ENCODE assay signal across 8 mouse cellular contexts in the genomic region with DNA sequence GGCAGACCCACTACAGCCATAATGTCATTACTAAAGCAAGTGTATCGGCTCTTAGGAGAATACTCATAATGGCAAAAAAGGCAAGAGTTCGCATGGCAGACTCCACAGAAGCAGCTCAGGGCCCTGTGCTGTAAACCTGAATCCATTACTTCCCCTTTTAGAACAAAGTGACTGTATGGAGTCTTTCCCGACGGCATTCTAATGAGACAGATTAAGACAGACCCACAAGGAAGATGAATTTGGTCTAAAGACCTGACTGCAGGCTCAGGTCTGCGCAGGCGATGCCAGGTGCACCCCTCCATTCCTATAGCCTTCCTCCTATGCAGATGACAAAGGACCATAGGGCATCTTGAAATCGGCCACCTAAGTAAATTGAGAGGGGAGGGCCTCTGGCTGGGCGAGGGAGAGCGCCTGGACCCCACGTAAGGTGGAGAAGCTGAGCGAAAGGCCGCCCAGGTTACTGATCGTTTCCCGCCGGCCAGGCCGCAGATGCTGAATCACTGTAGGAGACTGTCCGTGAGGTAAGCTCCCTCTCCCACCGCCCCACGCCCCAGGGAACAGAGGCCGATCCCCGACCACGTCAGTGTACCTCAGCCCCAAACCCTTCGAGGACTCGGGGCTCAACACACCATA. TPM values are rescaled to one million over a fixed set of nuclear protein-coding genes. Genes with fewer than 3 reads are reported as not detected.
DNase-seq lines count a peak whose midpoint lies in the region; ATAC-seq and TF ChIP-seq lines count a peak whose summit lies in the region.

No protein-coding gene starts in this region.

- H3K9ac ChIP-seq in heart, embryonic 15.5 days = peak overlapping the region; percentile 89
- peak overlapping the region; percentile 96 for H3K9ac ChIP-seq in ES-E14 (ENCODE audit: insufficient read depth, low read depth, low read length, poor library complexity, severe bottlenecking)
- peak overlapping the region; percentile 61 for H3K9ac ChIP-seq in forebrain, postnatal 0 days

- H3K36me3 ChIP-seq in heart, embryonic 15.5 days = peaks cover 29% of the 10 kb centered on the region
- H3K36me3 ChIP-seq in ES-E14 (ENCODE audit: control insufficient read depth, insufficient read depth, low read length, poor library complexity, severe bottlenecking) = peaks cover 4% of the 10 kb centered on the region; the same call in 1 of the 2 replicates
- H3K36me3 ChIP-seq in forebrain, postnatal 0 days (ENCODE audit: insufficient read depth) = peaks cover 23% of the 10 kb centered on the region; the same call in 1 of the 2 replicates

- H3K27ac ChIP-seq in heart, embryonic 15.5 days = peak overlapping the region; percentile 73
- peak overlapping the region; percentile 37; the same call in 1 of the 2 replicates for H3K27ac ChIP-seq in ES-E14 (ENCODE audit: insufficient read depth, low read depth, low read length, poor library complexity, severe bottlenecking)
- H3K27ac ChIP-seq in forebrain, postnatal 0 days (ENCODE audit: low read depth, low read length) = peak overlapping the region; percentile 71

- DNase-seq in heart, adult 9 months (ENCODE audit: low spot score in 2 of 2) = no peak
- no peak for DNase-seq in ES-E14 (ENCODE audit: low read depth, low spot score)
- DNase-seq in forebrain, postnatal 0 days = no peak
- DNase-seq in T-cell, adult 2 months (ENCODE audit: low spot score) = no peak
- no peak for DNase-seq in cerebellum, postnatal 10 days
- DNase-seq in spleen, adult 12 weeks (ENCODE audit: low spot score) = no peak

- 0 out of 2 replicates have a peak, but pooled peaks have one; percentile 12 for ATAC-seq in heart, embryonic 15.5 days (replicated peaks; ENCODE audit: insufficient number of reproducible peaks, insufficient read depth, low FRiP score, low read depth)
- ATAC-seq in forebrain, postnatal 0 days = peak; percentile 75
- peak; percentile 66 for ATAC-seq in megakaryocyte, adult 5-6 weeks (ENCODE audit: poor library complexity, severe bottlenecking)

- WGBS in heart, embryonic 15.5 days = 2% methylated on average over 24 of the region's 24 CpGs
- under 1% methylated on average over 24 of the region's 24 CpGs for WGBS in forebrain, postnatal 0 days

- peak overlapping the region; percentile 69 for H3K4me2 ChIP-seq in heart, embryonic 15.5 days
- peak overlapping the region; percentile 68 for H3K4me2 ChIP-seq in forebrain, postnatal 0 days (ENCODE audit: low read depth)

- no peak for TF ChIP-seq CTCF in forebrain, postnatal 0 days (IDR thresholded peaks at IDR 0.05; ENCODE audit: low read depth)

- H3K9me3 ChIP-seq in heart, embryonic 15.5 days (replicated peaks) = no peaks in the 10 kb centered on the region
- H3K9me3 ChIP-seq in ES-E14 (ENCODE audit: control insufficient read depth, insufficient read depth, low read depth, low read length) = no peaks in the 10 kb centered on the region
- no peaks in the 10 kb centered on the region for H3K9me3 ChIP-seq in forebrain, postnatal 0 days (ENCODE audit: low read length)

- in situ Hi-C loops in ES-E14 (cut with MboI; ENCODE audit: low sequenced_read_pairs in 2 of 2, unreplicated experiment in 2 of 2) = no loop called here

- H3K4me1 ChIP-seq in heart, embryonic 15.5 days (replicated peaks) = peaks cover 12% of the 10 kb centered on the region
- peaks cover 0 to 8% of the 10 kb centered on the region in 2 experiments; a peak in 1 of 4 replicates for H3K4me1 ChIP-seq in ES-E14 (ENCODE audit: control insufficient read depth in 2 of 2, insufficient read depth in 2 of 2, low read length in 2 of 2, poor library complexity in 1 of 2)
- peaks cover 3% of the 10 kb centered on the region; the same call in 1 of the 2 replicates for H3K4me1 ChIP-seq in forebrain, postnatal 0 days (ENCODE audit: insufficient read depth)

- peak overlapping the region; percentile 88 for H3K4me3 ChIP-seq in heart, embryonic 15.5 days
- H3K4me3 ChIP-seq in ES-E14 (ENCODE audit: insufficient read depth in 1 of 2, low read depth in 1 of 2, low read length in 2 of 2, poor library complexity in 1 of 2, severe bottlenecking in 1 of 2) = peak overlapping the region; percentile 87 to 96
- H3K4me3 ChIP-seq in forebrain, postnatal 0 days (ENCODE audit: low read depth, low read length) = peak overlapping the region; percentile 67

- H3K27me3 ChIP-seq in heart, embryonic 15.5 days = no peaks in the 10 kb centered on the region
- H3K27me3 ChIP-seq in forebrain, postnatal 0 days (ENCODE audit: insufficient read depth, low read length) = no peaks in the 10 kb centered on the region

TF ChIP-seq in ES-E14, 5 proteins besides CTCF, POLR2A, EP300 and RAD21:
- TF ChIP-seq CHD2 (IDR thresholded peaks at IDR 0.05; ENCODE audit: low read depth, low read length) (no peak), ZNF384 (IDR thresholded peaks at IDR 0.05; ENCODE audit: low read depth, low read length) (no peak), HCFC1 (IDR thresholded peaks at IDR 0.05; ENCODE audit: borderline replicate concordance, insufficient read depth, low read length) (no peak), MAFK (IDR thresholded peaks at IDR 0.05; ENCODE audit: insufficient read depth, low read depth, low read length) (0 out of 2 replicates have a peak, but pooled peaks have one; percentile 1), ZC3H11A (IDR thresholded peaks at IDR 0.05; ENCODE audit: borderline replicate concordance, low read depth, low read length) (no peak)

RNA-seq across cellular contexts. Expression of gene Psma1, which starts 0.4 kb away (rescaled TPM):
- 289 and 308 TPM in 2 replicates for polyA plus RNA-seq in heart, embryonic 15.5 days (2015; fragmentation: Nextera tagmentation; extraction: Ambion mirVana)
- total RNA-seq in ES-E14 (2012; rRNA removed) = 105 and 213 TPM in 2 replicates
- 212 and 266 TPM in 2 replicates for total RNA-seq in forebrain, postnatal 0 days (2014; rRNA removed)
- 357 and 391 TPM in 2 replicates for polyA plus RNA-seq in forebrain, postnatal 0 days (2015; fragmentation: Nextera tagmentation; extraction: Ambion mirVana)
- 322 and 367 TPM in 2 replicates for total RNA-seq in megakaryocyte, adult 5-6 weeks (2015)
- 252 and 280 TPM in 2 replicates for total RNA-seq in megakaryocyte, adult 5-6 weeks (2017)

RNA-seq across cellular contexts. Expression of gene Copb1, which starts 21.0 kb away (rescaled TPM):
- 67.8 and 73.5 TPM in 2 replicates for polyA plus RNA-seq in heart, embryonic 15.5 days (2015; fragmentation: Nextera tagmentation; extraction: Ambion mirVana)
- total RNA-seq in ES-E14 (2012; rRNA removed) = 44.0 and 59.1 TPM in 2 replicates
- total RNA-seq in forebrain, postnatal 0 days (2014; rRNA removed) = 68.2 and 70.2 TPM in 2 replicates
- 65.0 and 67.3 TPM in 2 replicates for polyA plus RNA-seq in forebrain, postnatal 0 days (2015; fragmentation: Nextera tagmentation; extraction: Ambion mirVana)
- total RNA-seq in megakaryocyte, adult 5-6 weeks (2015) = 142 and 161 TPM in 2 replicates
- total RNA-seq in megakaryocyte, adult 5-6 weeks (2017) = 82.5 and 85.9 TPM in 2 replicates

Comparison
In these comparisons a context has a peak if more than half of its experiments do, and no peak if none do; other contexts are left out.
1. ATAC-seq: peak in every context shown above with its lines; median percentile 75 in forebrain, postnatal 0 days; 66 in megakaryocyte, adult 5-6 weeks; 12 in heart, embryonic 15.5 days.